Mouse (Mus musculus): ENCODE data around the gene Scgb1b11. TPM values are rescaled to one million over a fixed set of nuclear protein-coding genes. Genes with fewer than 3 reads are reported as not detected.
"Not testable (repeated sequence)": the region's sequence is repeated elsewhere in the genome, so short reads cannot be mapped to it uniquely, and the experiment has no call there.

Gene Scgb1b11
- polyA plus RNA-seq (2015; fragmentation: Nextera tagmentation; extraction: Ambion mirVana), result not detected in 2 replicates

DNA sequence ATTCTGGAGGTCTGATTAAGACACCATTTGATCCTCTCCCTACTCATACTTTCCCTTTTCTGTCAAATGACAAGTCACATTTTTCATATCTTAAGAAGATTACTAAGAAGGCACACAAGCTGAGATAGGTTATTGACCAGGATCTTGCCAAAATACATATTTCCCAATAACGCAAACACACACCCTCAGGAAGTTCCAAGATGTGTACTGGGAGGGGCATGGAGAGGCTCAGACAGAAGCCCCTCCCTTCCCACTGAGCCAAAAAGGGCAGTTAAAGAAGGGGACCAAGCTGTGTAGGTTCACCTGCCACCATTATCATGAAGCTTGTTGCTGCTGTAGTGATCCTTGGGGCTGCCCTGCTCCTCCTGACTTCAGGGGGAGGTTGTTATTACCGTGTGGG, at the start of gene Scgb1b11:
Scgb1b11 (plus strand) TSS at position 301 of the 400 bp plus-strand sequence.
- ATAC-seq (ENCODE audit: low read depth); H3K4me2 ChIP-seq (ENCODE audit: low read depth, low read length); H3K27me3 ChIP-seq (ENCODE audit: control insufficient read depth, insufficient read depth, low read depth, low read length); H3K9ac ChIP-seq (ENCODE audit: low read depth, low read length); H3K27ac ChIP-seq (ENCODE audit: low read length); H3K9me3 ChIP-seq (replicated peaks; ENCODE audit: control insufficient read depth, low read length); H3K4me1 ChIP-seq (ENCODE audit: control insufficient read depth, low read depth, low read length); H3K36me3 ChIP-seq (ENCODE audit: control insufficient read depth, insufficient read depth); H3K4me3 ChIP-seq (ENCODE audit: low read depth, low read length): not testable (repeated sequence)
- no CpG with 5 or more reads among the region's 2 CpGs for WGBS (ENCODE audit: insufficient replicate concordance)

- not testable (repeated sequence) for H3K36me3 ChIP-seq (ENCODE audit: control insufficient read depth, insufficient read depth); H3K4me3 ChIP-seq (ENCODE audit: low read depth, low read length); H3K9ac ChIP-seq (ENCODE audit: low read depth, low read length); H3K4me2 ChIP-seq (ENCODE audit: low read depth, low read length); H3K27me3 ChIP-seq (ENCODE audit: control insufficient read depth, insufficient read depth, low read depth, low read length); H3K4me1 ChIP-seq (ENCODE audit: control insufficient read depth, low read depth, low read length); ATAC-seq (ENCODE audit: low read depth); H3K27ac ChIP-seq (ENCODE audit: low read length); H3K9me3 ChIP-seq (replicated peaks; ENCODE audit: control insufficient read depth, low read length)
- 46% methylated on average over 2 of the region's 2 CpGs for WGBS (ENCODE audit: insufficient replicate concordance)
Measured at GRCm38 (mm10) chr7:32211045-32211444, 11.6 kb upstream of the Scgb1b11 start, which contains the start of gene Scgb2b11. Gene Scgb2b11 (minus strand): TSS chr7:32211145.

Other genes starting within 250 kb of the Scgb1b11 start
- not detected in 2 replicates for gene Scgb1b10, start 122.0 kb upstream of the Scgb1b11 start, polyA plus RNA-seq (2015; fragmentation: Nextera tagmentation; extraction: Ambion mirVana)
- gene Scgb2b11, start 11.7 kb upstream of the Scgb1b11 start, polyA plus RNA-seq (2015; fragmentation: Nextera tagmentation; extraction: Ambion mirVana), result not detected in 2 replicates
- gene Scgb2b12, start 104.4 kb downstream of the Scgb1b11 start, polyA plus RNA-seq (2015; fragmentation: Nextera tagmentation; extraction: Ambion mirVana), result not detected in 2 replicates
- gene Scgb1b12, start 111.3 kb downstream of the Scgb1b11 start, polyA plus RNA-seq (2015; fragmentation: Nextera tagmentation; extraction: Ambion mirVana), result not detected in 2 replicates
- gene Scgb1b29, start 218.7 kb downstream of the Scgb1b11 start, polyA plus RNA-seq (2015; fragmentation: Nextera tagmentation; extraction: Ambion mirVana), result not detected in 2 replicates